Mouse (Mus musculus): ENCODE results near the gene Rab31.

- no peak for TF ChIP-seq HCFC1 (IDR thresholded peaks at IDR 0.05; ENCODE audit: borderline replicate concordance, insufficient read depth, low read length)
- no peak for TF ChIP-seq CHD2 (IDR thresholded peaks at IDR 0.05; ENCODE audit: low read depth, low read length)
Measured at GRCm38 (mm10) chr17:65604892-65605291, 167.7 kb downstream of the Rab31 start.

Data from ES-E14 (cell line).